Mouse (Mus musculus): ENCODE results near the gene Mllt3. TPM values are rescaled to one million over a fixed set of nuclear protein-coding genes. Genes with fewer than 3 reads are reported as not detected.

Mllt3 gene
- polyA plus RNA-seq, 1 experiment from 2014 or later = 110 TPM

- H3K36me3 ChIP-seq = peaks cover 1% of the 10 kb centered on the region
- no peak overlapping the region for H3K4me3 ChIP-seq
- H3K27ac ChIP-seq = no peak overlapping the region
- peaks cover 10% of the 10 kb centered on the region for H3K4me1 ChIP-seq (replicated peaks)
- no peaks in the 10 kb centered on the region for H3K27me3 ChIP-seq
- peak; percentile 75 for ATAC-seq (ENCODE audit: low FRiP score)
- H3K9me3 ChIP-seq = no peaks in the 10 kb centered on the region
- H3K9ac ChIP-seq = peak overlapping the region; percentile 4; the same call in 1 of the 2 replicates
- no peak overlapping the region for H3K4me2 ChIP-seq
- 35% methylated on average over 11 of the region's 11 CpGs for WGBS
Observed at GRCm38 (mm10) chr4:87767711-87768561, 265.2 kb downstream of the Mllt3 start.

- Histone ChIP-seq H3K27me3 (no peaks in the 10 kb centered on the region), H3K4me1 (replicated peaks) (peaks cover 10% of the 10 kb centered on the region), H3K36me3 (no peaks in the 10 kb centered on the region), H3K27ac (no peak overlapping the region), H3K4me3 (no peak overlapping the region), H3K4me2 (no peak overlapping the region), H3K9ac (no peak overlapping the region), H3K9me3 (no peaks in the 10 kb centered on the region)
- 74% methylated on average over 3 of the region's 3 CpGs for WGBS
- no peak for ATAC-seq (ENCODE audit: low FRiP score)
Observed at GRCm38 (mm10) chr4:87765729-87766128, 267.4 kb downstream of the Mllt3 start.

DNA sequence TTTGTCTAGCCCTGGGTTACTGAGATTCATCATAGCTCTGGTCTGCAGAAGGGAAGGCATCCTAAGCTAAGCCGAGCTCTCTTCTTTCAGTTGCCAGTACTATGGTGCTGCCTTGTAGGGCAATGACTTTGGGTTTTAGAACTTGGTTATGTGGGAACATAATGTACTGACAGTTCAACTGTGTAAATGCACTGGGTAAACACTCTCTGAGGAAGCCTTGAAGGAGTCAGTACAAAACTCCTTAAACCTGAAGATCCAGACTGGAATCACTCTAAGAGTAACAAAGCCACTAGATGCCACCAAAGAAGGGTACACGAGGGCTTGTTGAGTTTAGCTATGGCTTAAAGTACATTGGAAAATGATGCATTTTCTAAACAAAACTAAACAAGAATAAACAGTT is 272.1 kb downstream of the Mllt3 start:
- H3K27me3 ChIP-seq = no peaks in the 10 kb centered on the region
- H3K4me3 ChIP-seq = no peak overlapping the region
- no peaks in the 10 kb centered on the region for H3K9me3 ChIP-seq
- WGBS = 78% methylated on average over 2 of the region's 2 CpGs
- H3K4me2 ChIP-seq = no peak overlapping the region
- no peaks in the 10 kb centered on the region for H3K4me1 ChIP-seq (replicated peaks)
- no peaks in the 10 kb centered on the region for H3K36me3 ChIP-seq
- H3K9ac ChIP-seq = no peak overlapping the region
- ATAC-seq (ENCODE audit: low FRiP score) = no peak
- H3K27ac ChIP-seq = no peak overlapping the region

DNA sequence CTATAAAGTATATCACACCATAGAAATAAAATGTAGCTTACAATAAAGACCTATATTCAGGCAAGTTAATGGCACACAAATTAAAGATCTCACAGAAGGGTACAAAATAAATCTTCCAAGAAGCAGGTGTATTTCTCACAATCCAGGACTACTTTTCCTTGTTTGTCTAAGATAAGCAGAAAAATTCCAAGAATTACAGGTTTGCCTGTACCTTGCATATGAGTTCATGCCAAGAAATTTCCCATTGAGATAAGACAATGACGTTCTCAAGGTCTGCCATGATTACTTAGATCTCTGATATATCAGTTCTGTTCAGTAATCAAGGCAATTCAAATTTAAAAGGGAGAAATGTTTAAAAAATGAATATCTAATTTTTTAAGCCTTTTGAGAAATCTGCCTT is 272.9 kb downstream of the Mllt3 start:
- no peaks in the 10 kb centered on the region for H3K27me3 ChIP-seq
- no peak overlapping the region for H3K9ac ChIP-seq
- no peak overlapping the region for H3K4me2 ChIP-seq
- 86% methylated on average over 1 of the region's 1 CpGs for WGBS
- H3K4me1 ChIP-seq (replicated peaks) = no peaks in the 10 kb centered on the region
- no peaks in the 10 kb centered on the region for H3K9me3 ChIP-seq
- H3K36me3 ChIP-seq = no peaks in the 10 kb centered on the region
- no peak overlapping the region for H3K4me3 ChIP-seq
- no peak for ATAC-seq (ENCODE audit: low FRiP score)
- no peak overlapping the region for H3K27ac ChIP-seq

DNA sequence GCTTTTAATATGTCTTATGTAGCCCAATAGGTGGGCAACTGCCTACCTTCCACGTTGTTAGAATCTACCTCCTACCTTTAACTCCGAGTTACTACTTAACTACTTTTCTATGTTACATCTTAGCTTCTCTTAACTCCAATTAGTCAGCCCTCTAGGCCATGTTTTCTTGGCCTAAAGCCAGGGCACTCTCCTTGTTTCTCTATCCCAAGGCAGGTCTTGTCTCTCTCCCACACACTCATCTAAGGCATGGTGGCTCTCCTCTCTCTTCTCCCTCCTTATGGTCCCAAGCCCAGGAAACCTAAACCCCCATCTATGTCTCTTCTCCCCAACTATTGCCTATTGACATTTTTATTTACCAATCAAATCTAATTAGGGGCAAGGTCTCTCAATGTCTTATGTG is 273.5 kb downstream of the Mllt3 start:
- H3K4me3 ChIP-seq = no peak overlapping the region
- no peak overlapping the region for H3K9ac ChIP-seq
- no peaks in the 10 kb centered on the region for H3K27me3 ChIP-seq
- WGBS = 84% methylated on average over 2 of the region's 2 CpGs
- no peak for ATAC-seq (ENCODE audit: low FRiP score)
- no peaks in the 10 kb centered on the region for H3K4me1 ChIP-seq (replicated peaks)
- H3K9me3 ChIP-seq = no peaks in the 10 kb centered on the region
- H3K4me2 ChIP-seq = no peak overlapping the region
- no peaks in the 10 kb centered on the region for H3K36me3 ChIP-seq
- H3K27ac ChIP-seq = no peak overlapping the region

DNA sequence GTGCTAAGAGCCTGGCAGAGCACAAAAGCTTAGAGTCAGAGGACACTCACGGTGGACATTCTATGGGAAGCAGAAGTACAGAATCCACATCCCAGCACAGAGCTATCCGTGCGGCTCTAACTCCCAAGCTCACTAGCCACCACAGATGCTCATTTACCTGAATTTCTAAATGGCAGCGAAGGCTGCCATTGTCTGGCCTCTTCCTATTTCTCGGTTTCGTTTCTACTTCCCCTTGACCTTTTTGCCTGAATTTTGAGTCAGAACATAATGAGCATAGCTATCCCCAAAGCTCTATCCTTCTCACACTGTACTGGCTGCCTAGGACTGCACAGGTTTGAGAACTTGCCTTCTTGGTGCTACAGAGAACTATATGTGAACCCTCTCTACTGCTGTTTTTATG is 274.1 kb downstream of the Mllt3 start:
- Histone ChIP-seq H3K4me1 (replicated peaks) (no peaks in the 10 kb centered on the region), H3K9me3 (no peaks in the 10 kb centered on the region), H3K27me3 (no peaks in the 10 kb centered on the region), H3K36me3 (no peaks in the 10 kb centered on the region), H3K27ac (no peak overlapping the region), H3K9ac (no peak overlapping the region), H3K4me2 (no peak overlapping the region), H3K4me3 (no peak overlapping the region)
- ATAC-seq (ENCODE audit: low FRiP score) = no peak
- WGBS = 95% methylated on average over 6 of the region's 6 CpGs

GRCm38 (mm10) chr4:87751515-87751864 is 281.7 kb downstream of the Mllt3 start:
- Histone ChIP-seq H3K4me2 (no peak overlapping the region), H3K27ac (no peak overlapping the region), H3K4me1 (replicated peaks) (no peaks in the 10 kb centered on the region), H3K36me3 (no peaks in the 10 kb centered on the region), H3K27me3 (no peaks in the 10 kb centered on the region), H3K9me3 (no peaks in the 10 kb centered on the region), H3K9ac (no peak overlapping the region), H3K4me3 (no peak overlapping the region)
- 96% methylated on average over 2 of the region's 2 CpGs for WGBS
- ATAC-seq (ENCODE audit: low FRiP score) = no peak

DNA sequence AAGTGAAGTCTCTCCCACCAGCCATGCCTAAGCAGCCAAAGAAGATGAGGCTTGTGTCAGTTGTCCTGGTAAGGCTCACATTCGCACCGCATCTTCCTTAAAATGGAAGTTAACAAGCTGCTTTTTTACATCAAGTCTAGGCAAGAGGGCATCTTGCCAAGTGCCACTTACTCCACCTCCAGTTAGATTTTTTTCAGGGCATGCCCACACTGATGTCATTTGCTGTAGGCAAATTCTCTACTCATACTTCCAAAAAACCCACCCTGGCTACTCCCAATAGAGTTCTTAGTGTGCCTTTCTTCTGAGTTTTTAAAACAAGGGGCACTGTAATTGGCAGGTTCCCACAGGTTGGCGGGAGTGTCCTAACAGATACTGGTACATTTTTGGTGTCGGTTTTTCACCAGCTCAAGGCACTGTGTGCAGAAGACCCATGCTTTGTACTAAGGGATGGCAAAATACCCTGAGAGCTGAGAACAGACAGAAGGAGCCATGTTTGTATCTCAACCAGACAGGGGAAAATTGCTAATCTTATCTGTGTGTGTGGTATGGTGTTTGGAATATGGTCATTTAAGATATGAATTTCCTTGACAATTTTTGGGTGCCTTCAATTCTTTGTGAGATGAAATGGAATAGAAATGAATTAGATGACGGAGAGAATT is 282.2 kb downstream of the Mllt3 start:
- WGBS = 90% methylated on average over 5 of the region's 5 CpGs
- Histone ChIP-seq H3K9ac (no peak overlapping the region), H3K9me3 (no peaks in the 10 kb centered on the region)

DNA sequence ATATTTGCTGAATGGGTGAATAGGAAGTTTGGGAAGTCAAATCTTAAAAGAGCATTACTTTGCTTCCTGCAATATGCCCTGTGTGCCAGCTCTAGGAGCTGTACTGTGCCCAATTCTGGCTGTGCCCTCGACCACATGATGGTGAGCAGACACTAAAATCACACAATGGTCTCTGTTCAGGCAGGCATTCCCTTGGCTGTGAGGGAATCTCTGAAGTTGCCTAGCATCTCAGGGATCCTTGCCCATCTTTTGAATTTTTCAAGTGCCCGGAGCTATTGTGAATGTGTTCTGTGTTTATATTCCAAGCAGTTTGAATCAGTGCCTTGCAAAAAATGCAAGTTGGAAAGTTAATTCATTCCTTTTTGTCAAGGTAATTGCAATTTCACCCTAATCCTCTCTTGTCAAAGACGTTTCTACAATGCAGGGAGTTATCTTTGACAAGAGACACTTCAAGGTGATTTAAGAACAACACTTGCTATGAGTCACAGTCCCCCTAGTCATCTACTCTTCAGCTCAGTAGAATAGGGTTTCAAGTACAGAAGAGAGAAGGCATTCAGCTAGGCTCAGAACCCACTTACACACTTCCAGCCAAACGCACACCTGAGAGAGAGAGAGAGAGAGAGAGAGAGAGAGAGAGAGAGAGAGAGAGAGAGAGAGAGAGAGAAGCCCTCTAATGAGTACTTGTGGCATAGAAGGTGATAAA is 283.5 kb downstream of the Mllt3 start:
- WGBS = 39% methylated on average over 4 of the region's 4 CpGs

More for the DNA sequence above, 282.2 kb downstream of the Mllt3 start:
- no peak for ATAC-seq (ENCODE audit: low FRiP score)
- Histone ChIP-seq H3K4me3 (no peak overlapping the region), H3K36me3 (no peaks in the 10 kb centered on the region), H3K4me1 (replicated peaks) (no peaks in the 10 kb centered on the region), H3K27me3 (no peaks in the 10 kb centered on the region), H3K27ac (no peak overlapping the region), H3K4me2 (no peak overlapping the region)

GRCm38 (mm10) chr4:87745016-87745645 is 288.0 kb downstream of the Mllt3 start:
- Histone ChIP-seq H3K27ac (no peak overlapping the region), H3K9me3 (no peaks in the 10 kb centered on the region), H3K9ac (no peak overlapping the region), H3K4me2 (no peak overlapping the region), H3K27me3 (no peaks in the 10 kb centered on the region), H3K4me1 (replicated peaks) (no peaks in the 10 kb centered on the region), H3K36me3 (no peaks in the 10 kb centered on the region), H3K4me3 (no peak overlapping the region)
- 84% methylated on average over 3 of the region's 3 CpGs for WGBS
- ATAC-seq (ENCODE audit: low FRiP score) = no peak

More for the DNA sequence above, 283.5 kb downstream of the Mllt3 start:
- no peak for ATAC-seq (ENCODE audit: low FRiP score)
- Histone ChIP-seq H3K4me2 (no peak overlapping the region), H3K27me3 (no peaks in the 10 kb centered on the region), H3K9me3 (no peaks in the 10 kb centered on the region), H3K9ac (no peak overlapping the region), H3K27ac (no peak overlapping the region), H3K36me3 (no peaks in the 10 kb centered on the region), H3K4me3 (no peak overlapping the region), H3K4me1 (replicated peaks) (no peaks in the 10 kb centered on the region)

DNA sequence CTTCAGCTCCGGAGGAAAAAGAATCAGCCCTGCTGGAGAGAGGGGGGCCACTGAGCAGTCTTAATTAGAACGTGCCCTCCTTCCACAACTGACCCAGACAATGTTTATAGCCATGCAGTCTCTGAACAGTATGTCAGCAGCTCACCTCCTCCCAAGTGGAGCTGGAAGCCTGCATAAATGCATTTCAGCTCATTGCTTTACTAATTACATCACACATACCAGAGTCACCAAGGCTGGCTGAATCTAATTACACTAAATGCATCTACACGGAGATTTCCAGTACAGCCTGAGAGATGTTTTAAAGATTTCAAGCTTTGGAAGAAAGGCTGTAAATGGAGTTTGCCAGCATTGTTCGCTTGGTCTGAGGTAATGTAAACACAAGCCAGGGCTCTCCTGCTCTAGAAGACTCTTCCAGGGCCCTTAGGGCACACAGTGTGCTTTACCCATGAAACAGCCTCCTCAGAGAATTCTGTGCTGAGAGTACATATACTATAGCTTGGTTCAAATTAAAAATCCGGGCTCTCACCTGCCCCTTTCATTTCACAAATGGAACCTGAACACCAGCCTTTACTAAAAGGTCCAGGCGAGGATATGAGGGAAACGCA is 293.5 kb downstream of the Mllt3 start:
- 47% methylated on average over 7 of the region's 7 CpGs for WGBS
- peak overlapping the region; percentile 84 for H3K27ac ChIP-seq

GRCm38 (mm10) chr4:87739104-87739503 is 294.1 kb downstream of the Mllt3 start:
- H3K36me3 ChIP-seq = no peaks in the 10 kb centered on the region
- ATAC-seq (ENCODE audit: low FRiP score) = no peak
- WGBS = 86% methylated on average over 2 of the region's 2 CpGs
- H3K4me3 ChIP-seq = no peak overlapping the region
- no peaks in the 10 kb centered on the region for H3K27me3 ChIP-seq
- H3K4me1 ChIP-seq (replicated peaks) = peaks cover 13% of the 10 kb centered on the region
- no peaks in the 10 kb centered on the region for H3K9me3 ChIP-seq
- H3K4me2 ChIP-seq = no peak overlapping the region
- no peak overlapping the region for H3K9ac ChIP-seq
- H3K27ac ChIP-seq = peak overlapping the region; percentile 15; the same call in 1 of the 2 replicates

More for the DNA sequence above, 293.5 kb downstream of the Mllt3 start:
- H3K4me1 ChIP-seq (replicated peaks) = peaks cover 13% of the 10 kb centered on the region
- H3K27me3 ChIP-seq = no peaks in the 10 kb centered on the region
- no peak overlapping the region for H3K4me2 ChIP-seq
- no peak overlapping the region for H3K9ac ChIP-seq
- H3K36me3 ChIP-seq = no peaks in the 10 kb centered on the region
- peak; percentile 91 for ATAC-seq (ENCODE audit: low FRiP score)
- H3K9me3 ChIP-seq = no peaks in the 10 kb centered on the region
- no peak overlapping the region for H3K4me3 ChIP-seq

Measured in hindbrain, embryonic 13.5 days (tissue).